Mouse (Mus musculus) cerebellum, adult 9-10 months (tissue): Measurements from ENCODE around the gene Tnfaip8l2.
"Not testable (repeated sequence)": the region's sequence is repeated elsewhere in the genome, so short reads cannot be mapped to it uniquely, and the experiment has no call there.

ENCODE experiments used
- DNase-seq: peaks from one replicate; pipeline ENCODE4 v3.0.0; 2022

Gene Tnfaip8l2

GRCm38 (mm10) chr3:95110911-95111726, 31.0 kb downstream of the Tnfaip8l2 start, which contains the start of gene Vps72:
Gene Vps72, plus strand, starts transcription at chr3:95111022.
- peak; percentile 83 for DNase-seq

GRCm38 (mm10) chr3:95107898-95108297, 34.3 kb downstream of the Tnfaip8l2 start:
- no peak for DNase-seq

GRCm38 (mm10) chr3:95107308-95107707, 34.9 kb downstream of the Tnfaip8l2 start:
- not testable (repeated sequence) for DNase-seq

GRCm38 (mm10) chr3:95106338-95107117, 35.6 kb downstream of the Tnfaip8l2 start, which contains the start of gene Pip5k1a:
Gene Pip5k1a, minus strand, starts transcription at chr3:95106930.
- DNase-seq, result peak; percentile 97

DNA sequence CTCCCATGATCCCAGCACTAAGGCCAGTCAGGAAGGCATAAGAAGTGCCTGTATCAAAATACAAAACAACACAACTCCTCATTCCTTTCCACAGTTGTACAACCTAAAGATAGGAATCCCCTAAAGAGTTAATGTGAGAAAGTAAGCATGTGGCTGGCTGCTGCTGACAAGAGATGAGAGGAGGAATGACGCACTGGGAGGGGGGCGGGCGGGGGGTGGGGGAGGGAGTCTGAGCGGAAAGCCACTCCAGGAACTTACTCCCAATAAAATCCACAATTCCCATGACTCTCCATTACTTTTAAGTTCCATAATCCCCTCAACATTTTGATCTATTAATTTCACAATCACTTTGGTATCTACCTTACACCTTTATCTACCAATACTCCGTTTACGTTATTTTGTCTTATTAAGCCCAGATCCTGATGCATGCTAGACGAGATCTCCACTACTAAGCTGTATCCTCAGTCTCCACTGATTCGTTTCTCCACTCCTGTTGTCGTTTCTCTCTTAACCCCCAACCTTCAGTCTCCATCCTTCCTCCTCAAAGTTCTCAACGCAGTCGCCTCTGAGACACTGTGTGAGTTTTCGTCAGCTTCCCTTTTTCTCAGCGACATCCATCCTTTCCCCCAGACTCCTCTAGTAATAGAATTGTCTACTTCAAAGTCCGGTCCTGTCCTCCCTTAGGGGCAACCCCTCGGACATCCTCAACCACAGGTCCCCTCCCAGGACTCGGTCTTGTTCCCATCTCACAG, 36.4 kb downstream of the Tnfaip8l2 start:
- no peak for DNase-seq

DNA sequence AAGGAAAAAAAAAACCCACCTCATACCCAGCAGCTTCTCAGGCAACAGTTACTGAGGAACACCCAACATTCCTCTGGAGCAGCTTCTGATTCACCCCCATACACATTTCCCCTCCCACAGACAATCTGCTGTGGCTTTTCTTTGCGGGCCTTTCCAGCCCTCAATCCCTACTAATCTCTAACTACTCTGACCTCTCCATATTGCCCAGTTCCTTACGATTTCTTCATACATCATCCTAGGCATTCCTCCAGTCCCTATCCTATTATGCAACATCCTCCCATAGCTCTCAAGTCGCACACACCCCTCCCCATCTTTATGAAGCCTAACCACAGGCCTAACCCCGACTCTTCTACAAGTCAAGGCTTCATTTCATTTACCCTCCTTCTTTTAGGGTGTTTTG, 37.0 kb downstream of the Tnfaip8l2 start:
- DNase-seq, result no peak

DNA sequence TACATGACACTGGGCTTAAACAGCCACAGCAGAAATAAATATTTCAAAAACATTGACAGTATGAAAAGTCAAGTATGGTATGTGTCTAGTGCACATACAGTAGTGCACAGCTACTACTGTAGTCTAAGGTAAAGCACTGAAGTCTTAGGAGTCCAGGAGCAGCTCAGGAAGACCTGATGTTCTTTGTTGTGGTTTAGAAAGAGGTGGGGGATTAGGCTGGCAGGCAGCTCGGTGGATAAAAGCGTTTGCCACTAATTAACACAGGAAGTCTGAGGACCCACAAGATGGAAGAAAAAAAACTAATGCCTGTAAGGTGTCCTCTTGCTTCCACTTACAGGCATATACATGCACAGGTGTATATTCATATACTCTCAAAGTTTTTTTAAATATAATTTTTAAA, 41.3 kb downstream of the Tnfaip8l2 start:
- DNase-seq, result no peak
